17 mouse cellular contexts compared by ENCODE assay signal in genomic region chr13:69384767-69385166, GRCm38 (mm10).
A peak's percentile ranks its signal among the peaks of the same experiment; 100 is the strongest.
DNase-seq lines count a peak whose midpoint lies in the region; TF ChIP-seq lines count a peak whose summit lies in the region.
"Had no signal": no experiment of that assay in that cellular context is flagged by ENCODE, and none has a peak within 500 bp of the region (broad histone marks: within the 10 kb centered on the region; RNA-seq: fewer than 3 reads in every experiment).

No protein-coding gene starts in this region.

- in situ Hi-C loops in CH12.LX (cut with MboI; ENCODE audit: low pct_ligation_motif_present, low pct_unique_long_range_greater_than_20kb, low sequenced_read_pairs) = loop anchor here (10.0 kb wide), 1 partner anchor 70 kb away; no protein-coding TSS in a partner anchor

- no peaks in the 10 kb centered on the region for H3K27me3 ChIP-seq in heart, adult 2 months (ENCODE audit: control insufficient read depth, insufficient read depth, low read length)
- H3K27me3 ChIP-seq in CH12.LX (replicated peaks) = peaks cover 50% of the 10 kb centered on the region
- H3K27me3 ChIP-seq: heart, embryonic 15.5 days; liver, embryonic 13.5 days had no signal

- no peaks in the 10 kb centered on the region for H3K79me2 ChIP-seq in heart, adult 2 months (replicated peaks; ENCODE audit: control insufficient read depth, insufficient read depth, low read length)
- no peaks in the 10 kb centered on the region for H3K79me2 ChIP-seq in CH12.LX (replicated peaks; ENCODE audit: control insufficient read depth, extremely low read depth, insufficient read depth, poor library complexity, severe bottlenecking)

- H3K36me3 ChIP-seq in heart, adult 2 months (ENCODE audit: control insufficient read depth, insufficient read depth, low read length) = no peaks in the 10 kb centered on the region
- no peaks in the 10 kb centered on the region for H3K36me3 ChIP-seq in CH12.LX (replicated peaks in 1 of 2; ENCODE audit: control insufficient read depth in 1 of 2, insufficient read depth in 1 of 2, low read length in 1 of 2)
- H3K36me3 ChIP-seq: heart, embryonic 15.5 days; hindbrain, embryonic 10.5 days; liver, embryonic 13.5 days had no signal

- H3K27ac ChIP-seq in heart, adult 2 months = no peak overlapping the region
- H3K27ac ChIP-seq in left cerebral cortex, adult 2 months = no peak overlapping the region
- no peak overlapping the region for H3K27ac ChIP-seq in CH12.LX (ENCODE audit: insufficient read depth, low read depth)
- H3K27ac ChIP-seq: heart, embryonic 15.5 days; hindbrain, embryonic 10.5 days; liver, embryonic 13.5 days had no signal

- TF ChIP-seq RAD21 in CH12.LX (IDR thresholded peaks at IDR 0.05; ENCODE audit: low read depth, low read length) = peak; percentile 21

- TF ChIP-seq POLR2A in heart, adult 2 months (IDR thresholded peaks at IDR 0.05; ENCODE audit: insufficient read depth, low read depth, low read length) = no peak
- TF ChIP-seq POLR2A in CH12.LX (IDR thresholded peaks at IDR 0.05; ENCODE audit: low read depth, low read length) = no peak
- TF ChIP-seq POLR2A in brain, embryonic 14.5 days (IDR thresholded peaks at IDR 0.05; ENCODE audit: borderline replicate concordance, extremely low read depth, insufficient read depth, insufficient read length, poor library complexity, severe bottlenecking) = no peak

- intact Hi-C loops in heart, adult 2 months (cut with DNase I) = loop anchor here (2.0 to 10.0 kb wide), 4 partner anchors 76 to 270 kb away; no protein-coding TSS in a partner anchor
- intact Hi-C loops in left cerebral cortex, adult 2 months (cut with DNase I) = no loop called here
- intact Hi-C loops in left cerebral cortex, postnatal 4 days (cut with DNase I) = no loop called here

- peak; percentile 59 for TF ChIP-seq CTCF in heart, adult 2 months (IDR thresholded peaks at IDR 0.05)
- TF ChIP-seq CTCF in left cerebral cortex, adult 2 months (IDR thresholded peaks at IDR 0.05) = peak; percentile 38
- TF ChIP-seq CTCF in CH12.LX (conservative IDR thresholded peaks at IDR 0.05 in 1 of 2, IDR thresholded peaks at IDR 0.05 in 1 of 2; ENCODE audit: low read depth in 2 of 2, low read length in 2 of 2) = peak; percentile 36 to 58; a peak in 3 of 4 replicates
- peak; percentile 22; the same call in 1 of the 2 replicates for TF ChIP-seq CTCF in brain, embryonic 14.5 days (IDR thresholded peaks at IDR 0.05; ENCODE audit: borderline replicate concordance, extremely low read depth, insufficient read depth, insufficient read length)

- H3K9me3 ChIP-seq in CH12.LX (replicated peaks; ENCODE audit: low read length) = no peaks in the 10 kb centered on the region
- H3K9me3 ChIP-seq: heart, embryonic 15.5 days; hindbrain, embryonic 10.5 days; liver, embryonic 13.5 days had no signal

- H3K4me3 ChIP-seq in heart, adult 2 months = no peak overlapping the region
- H3K4me3 ChIP-seq in left cerebral cortex, adult 2 months = no peak overlapping the region
- H3K4me3 ChIP-seq in CH12.LX (replicated peaks in 1 of 3; ENCODE audit: low read depth in 2 of 3, low read length in 2 of 3, poor library complexity in 1 of 3) = no peak overlapping the region
- H3K4me3 ChIP-seq: heart, embryonic 15.5 days; hindbrain, embryonic 10.5 days; liver, embryonic 13.5 days had no signal

- H3K4me1 ChIP-seq in heart, adult 2 months (ENCODE audit: control insufficient read depth, insufficient read depth, low read length) = no peaks in the 10 kb centered on the region
- no peaks in the 10 kb centered on the region for H3K4me1 ChIP-seq in CH12.LX (ENCODE audit: control insufficient read depth in 1 of 2, insufficient read depth in 2 of 2)
- H3K4me1 ChIP-seq: heart, embryonic 15.5 days; hindbrain, embryonic 10.5 days; liver, embryonic 13.5 days had no signal

- H3K9ac ChIP-seq in heart, adult 2 months (ENCODE audit: low read depth, low read length) = no peak overlapping the region
- no peak overlapping the region for H3K9ac ChIP-seq in CH12.LX (ENCODE audit: insufficient read depth, low read depth)
- H3K9ac ChIP-seq: heart, embryonic 15.5 days; liver, embryonic 13.5 days had no signal

- H3K4me2 ChIP-seq in CH12.LX (ENCODE audit: insufficient read depth, low read depth, poor library complexity, severe bottlenecking) = no peak overlapping the region
- H3K4me2 ChIP-seq: heart, embryonic 15.5 days; liver, embryonic 13.5 days had no signal

- dilution Hi-C loops in CH12.LX (cut with MboI; ENCODE audit: extremely low pct_ligation_motif_present, extremely low pct_unique_long_range_greater_than_20kb, low sequenced_read_pairs) = no loop called here

- no peak for DNase-seq in heart, adult 2 months
- no peak for DNase-seq in heart, adult 8-10 months (ENCODE audit: low spot score)
- no peak for DNase-seq in left cerebral cortex, adult 2 months (ENCODE audit: extremely low spot score in 1 of 2, low spot score in 2 of 2)
- DNase-seq in left cerebral cortex, adult 18-20 months (ENCODE audit: low spot score in 2 of 2) = no peak
- DNase-seq in CH12.LX (ENCODE audit: extremely low read depth) = peak; percentile 26
- DNase-seq in brain, embryonic 14.5 days (ENCODE audit: low read depth) = no peak
- DNase-seq in left cerebral cortex, postnatal 4 days = no peak
- DNase-seq: adrenal gland, adult 8-10 months; cerebellum, adult 11 months; cerebellum, postnatal 14 days; kidney, adult 18-20 months; kidney, postnatal 4 days; liver, embryonic 13.5 days; lung, postnatal 14 days; thymus, postnatal 14 days had no signal

- no peak for TF ChIP-seq EP300 in heart, adult 2 months (IDR thresholded peaks at IDR 0.05; ENCODE audit: insufficient read depth, low read depth, low read length)
- TF ChIP-seq EP300 in CH12.LX (IDR thresholded peaks at IDR 0.05; ENCODE audit: low read length) = no peak

TF ChIP-seq in CH12.LX, 34 proteins besides CTCF, POLR2A, EP300 and RAD21:
- peak; percentile 18 for TF ChIP-seq SMC3 (IDR thresholded peaks at IDR 0.05; ENCODE audit: low read depth, low read length)
- TF ChIP-seq MAZ (IDR thresholded peaks at IDR 0.05; ENCODE audit: low read depth, low read length) = no peak
- TF ChIP-seq TBP (conservative IDR thresholded peaks at IDR 0.05; ENCODE audit: low read depth, low read length) = no peak
- TF ChIP-seq GABPA (IDR thresholded peaks at IDR 0.05; ENCODE audit: insufficient replicate concordance, low read depth, low read length) = no peak
- TF ChIP-seq ZC3H11A (IDR thresholded peaks at IDR 0.05; ENCODE audit: low read depth, low read length) = no peak
